Mouse (Mus musculus): ENCODE measurements around the gene Pipox.

The Pipox gene

DNA sequence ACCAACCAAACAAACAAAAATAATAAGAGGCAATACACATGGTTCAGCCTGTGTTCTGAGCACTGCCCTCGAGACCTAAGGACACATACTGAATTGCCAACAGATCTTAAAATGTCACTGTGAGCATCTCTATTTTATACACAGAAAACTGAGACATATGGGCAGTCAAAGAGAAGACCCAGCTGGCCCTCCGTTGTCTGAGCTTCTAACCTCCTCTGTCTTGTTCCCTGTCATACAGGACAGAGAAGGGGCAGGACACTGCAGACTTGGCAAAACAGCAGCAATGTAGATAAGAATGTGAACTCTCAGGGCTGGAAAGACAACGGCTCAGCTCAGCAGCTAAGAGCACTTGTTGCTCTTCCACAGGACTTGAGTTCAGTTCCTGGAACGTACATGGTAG, 14.6 kb upstream of the Pipox start:
- DNase-seq (ENCODE audit: low spot score in 2 of 2), result no peak

- no peak for DNase-seq (ENCODE audit: low spot score in 2 of 2)
Observed at GRCm38 (mm10) chr11:77906747-77907174, 12.9 kb upstream of the Pipox start.

- no peak for DNase-seq (ENCODE audit: low spot score in 2 of 2)
Observed at GRCm38 (mm10) chr11:77906097-77906687, 12.3 kb upstream of the Pipox start.

- no peak for DNase-seq (ENCODE audit: low spot score in 2 of 2)
Observed at GRCm38 (mm10) chr11:77904707-77905106, 10.8 kb upstream of the Pipox start.

DNA sequence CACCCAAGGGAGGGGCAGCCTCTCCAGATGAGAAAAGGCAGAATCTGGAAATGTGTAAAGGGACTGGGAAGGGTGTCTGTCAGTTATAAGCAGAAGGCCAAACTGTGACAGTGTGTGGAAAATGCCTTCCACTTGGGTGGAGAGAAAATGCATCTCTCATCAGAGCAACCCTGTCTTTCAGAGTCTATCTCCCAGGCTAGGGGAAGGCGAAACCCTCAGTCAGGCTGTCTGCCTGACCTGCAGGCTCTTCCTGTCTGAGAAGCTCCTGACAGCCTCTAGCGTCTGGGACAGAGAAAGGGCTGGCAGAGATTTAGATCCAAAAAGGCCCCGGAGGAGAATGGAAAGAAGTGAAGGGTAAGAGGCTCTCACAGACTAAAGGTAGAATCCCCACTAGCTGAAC, 9.9 kb upstream of the Pipox start:
- DNase-seq (ENCODE audit: low spot score in 2 of 2), result no peak

GRCm38 (mm10) chr11:77901775-77902355, 8.0 kb upstream of the Pipox start:
- no peak for DNase-seq (ENCODE audit: low spot score in 2 of 2)

GRCm38 (mm10) chr11:77901366-77901765, 7.5 kb upstream of the Pipox start:
- no peak for DNase-seq (ENCODE audit: low spot score in 2 of 2)

GRCm38 (mm10) chr11:77900696-77901095, 6.8 kb upstream of the Pipox start:
- no peak for DNase-seq (ENCODE audit: low spot score in 2 of 2)

DNA sequence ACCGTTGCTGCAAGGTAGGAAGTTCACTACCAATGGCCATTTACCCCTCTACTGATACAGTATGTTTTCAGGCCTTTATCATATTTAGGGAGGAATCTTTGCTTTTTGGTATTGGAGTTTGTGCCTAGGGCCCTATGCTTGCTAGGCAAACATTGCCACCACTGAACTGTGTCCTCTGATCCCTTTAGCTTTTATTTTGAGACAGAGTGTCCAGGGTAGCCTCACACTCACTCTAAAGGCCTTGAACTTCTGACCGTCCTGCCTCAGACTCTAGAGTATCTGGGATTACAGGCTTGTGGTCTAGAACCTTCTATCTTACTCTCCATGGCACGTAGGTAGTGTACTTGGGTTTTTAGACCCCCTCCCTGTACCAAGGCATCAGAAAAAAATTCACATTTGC, 6.3 kb upstream of the Pipox start:
- DNase-seq (ENCODE audit: low spot score in 2 of 2), result no peak

DNA sequence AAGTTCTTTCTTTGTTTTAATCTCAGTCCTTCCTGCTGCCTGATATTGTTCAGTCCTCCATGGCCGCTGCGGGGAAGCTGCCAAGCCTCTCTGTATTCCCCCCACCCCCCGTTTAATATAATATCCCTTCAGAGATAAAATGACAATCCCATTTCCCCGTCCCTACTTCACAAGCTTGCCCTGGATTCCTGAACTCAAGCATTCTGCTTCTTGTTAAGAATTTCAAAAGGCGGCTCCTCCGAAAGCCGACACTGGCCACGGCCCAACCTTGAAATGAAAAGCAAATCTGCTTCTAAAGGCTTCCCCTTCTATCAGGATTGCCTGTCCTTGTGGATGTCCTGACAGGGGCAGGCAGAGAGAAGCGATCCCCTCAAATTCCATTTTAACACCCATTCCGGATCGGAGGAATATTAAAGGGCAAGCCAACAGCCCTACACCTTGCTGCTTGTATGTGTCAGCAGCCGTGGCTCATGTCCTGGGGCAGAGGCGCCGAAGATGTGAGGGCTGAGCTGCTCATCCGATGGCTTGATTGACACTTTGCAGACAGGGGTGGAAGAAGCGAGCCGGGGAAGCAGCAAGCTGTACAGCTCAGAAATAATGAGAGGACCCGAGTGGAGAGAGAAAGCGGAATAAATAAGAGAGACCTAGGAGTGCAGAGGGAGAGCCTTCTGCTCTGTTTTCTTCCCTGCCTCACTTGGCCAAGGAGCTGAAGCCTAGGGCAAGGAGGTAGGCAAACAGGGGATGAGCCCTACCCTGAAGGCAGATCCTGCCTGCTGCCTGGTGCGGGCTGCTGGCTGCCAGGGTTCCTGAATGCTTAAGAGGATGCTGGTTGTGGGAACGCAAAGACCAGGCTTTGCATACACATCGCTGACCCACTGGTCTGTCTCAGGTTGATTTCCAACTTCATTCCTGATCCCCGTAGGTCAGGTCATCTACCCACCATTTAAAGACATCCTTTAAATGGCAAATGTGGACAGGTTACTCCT, 3.2 kb upstream of the Pipox start:
- DNase-seq (ENCODE audit: low spot score in 2 of 2), result no peak

DNA sequence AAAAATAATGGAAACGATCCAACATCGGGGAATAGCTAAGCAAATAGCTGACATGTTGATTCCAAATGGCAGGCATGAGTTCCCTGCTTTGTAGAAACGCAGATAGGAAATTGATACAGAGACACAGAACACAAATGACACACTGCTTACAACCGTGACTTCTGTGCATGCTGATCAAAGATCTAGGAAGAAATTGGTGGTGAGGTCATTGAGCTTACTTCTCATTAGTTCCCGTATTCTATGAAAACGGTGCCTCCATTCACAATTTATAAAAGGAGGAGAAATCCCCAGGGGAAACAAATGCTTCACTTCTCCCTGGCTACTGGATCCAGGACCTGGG, 2.6 kb upstream of the Pipox start:
- DNase-seq (ENCODE audit: low spot score in 2 of 2), result no peak

- no peak for DNase-seq (ENCODE audit: low spot score in 2 of 2)
Observed at GRCm38 (mm10) chr11:77896011-77896410, 2.1 kb upstream of the Pipox start.

- no peak for DNase-seq (ENCODE audit: low spot score in 2 of 2)
Observed at GRCm38 (mm10) chr11:77894967-77895366, 1.1 kb upstream of the Pipox start.

- no peak for DNase-seq (ENCODE audit: low spot score in 2 of 2)
Observed at GRCm38 (mm10) chr11:77893283-77893682, 613 bp downstream of the Pipox start.

- no peak for DNase-seq (ENCODE audit: low spot score in 2 of 2)
Observed at GRCm38 (mm10) chr11:77892883-77893282, 1.0 kb downstream of the Pipox start.

GRCm38 (mm10) chr11:77890648-77891258, 3.1 kb downstream of the Pipox start:
- no peak for DNase-seq (ENCODE audit: low spot score in 2 of 2)

GRCm38 (mm10) chr11:77889484-77889883, 4.4 kb downstream of the Pipox start:
- DNase-seq (ENCODE audit: low spot score in 2 of 2), result no peak

DNA sequence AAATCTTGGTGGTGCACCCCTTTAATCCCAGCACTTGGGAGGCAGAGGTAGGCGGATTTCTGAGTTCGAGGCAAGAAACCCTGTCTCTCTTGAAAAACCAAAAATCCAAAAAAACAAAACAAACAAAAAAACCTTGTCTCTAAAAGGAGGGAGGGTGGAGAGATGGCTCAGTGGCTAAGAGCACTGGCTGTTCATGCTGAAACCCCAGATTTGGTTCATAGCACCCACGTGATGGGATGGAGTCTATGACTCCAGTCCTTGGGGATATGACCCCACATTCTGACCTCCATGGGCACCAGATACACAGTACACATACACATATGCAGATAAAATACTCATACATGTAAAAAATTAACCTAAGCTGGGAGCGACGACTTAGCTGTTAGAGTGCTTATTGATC, 5.0 kb downstream of the Pipox start:
- DNase-seq (ENCODE audit: low spot score in 2 of 2), result no peak

- DNase-seq (ENCODE audit: low spot score in 2 of 2), result peak in 1 of 2 experiments; percentile 69
Observed at GRCm38 (mm10) chr11:77887373-77887960, 6.4 kb downstream of the Pipox start.

- no peak for DNase-seq (ENCODE audit: low spot score in 2 of 2)
Observed at GRCm38 (mm10) chr11:77885246-77885575, 8.7 kb downstream of the Pipox start.

- no peak for DNase-seq (ENCODE audit: low spot score in 2 of 2)
Observed at GRCm38 (mm10) chr11:77884524-77885245, 9.2 kb downstream of the Pipox start.

DNA sequence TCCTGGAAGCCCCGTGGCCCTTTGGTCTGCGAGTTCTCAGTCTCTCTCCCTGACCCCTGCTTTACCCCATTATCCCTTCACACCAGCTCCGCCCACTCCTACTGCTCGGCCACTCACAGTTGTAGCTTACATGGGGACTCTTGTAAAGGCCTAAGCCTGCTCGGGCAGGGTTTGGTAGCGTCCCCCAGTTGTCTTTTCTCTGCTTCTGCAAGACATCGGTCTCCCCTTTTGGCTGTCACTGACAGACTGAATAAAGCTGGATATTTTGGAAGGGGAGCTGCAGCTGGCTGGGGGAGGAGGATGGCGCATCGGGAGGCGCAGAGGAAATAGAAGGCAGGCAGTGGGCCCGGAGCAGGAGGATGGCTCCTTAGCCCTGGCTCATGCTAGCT, 17.1 kb downstream of the Pipox start:
- DNase-seq (ENCODE audit: low spot score in 2 of 2), result no peak
